Mouse (Mus musculus) spleen, adult 2 months (tissue): ENCODE measurements around the gene Auts2. TPM values are rescaled to one million over a fixed set of nuclear protein-coding genes. Genes with fewer than 3 reads are reported as not detected.

Source experiments
- DNase-seq, 2 experiments: peaks; one replicate each; pipeline versions ENCODE4 v3.0.0 to v3.0.0-alpha.2; 2012 to 2021; ENCODE audit warnings: low spot score in 2 of 2, low read depth in 1 of 2
- H3K27ac ChIP-seq: fragments of 200-500 bp; 2 replicates; pipeline ENCODE4 v1.5.1; 2012; ENCODE audit warnings: low read length, inconsistent platforms; ENCODE audit not compliant: insufficient read depth
- H3K27me3 ChIP-seq: fragments of 200-500 bp; 2 replicates; pipeline ENCODE4 v1.6.1; 2012; ENCODE audit warnings: mild to moderate bottlenecking, moderate library complexity, low read length, inconsistent platforms; ENCODE audit not compliant: control insufficient read depth, insufficient read depth
- H3K36me3 ChIP-seq: fragments of 200-500 bp; 2 replicates; pipeline ENCODE4 v1.6.1; 2012; ENCODE audit warnings: mild to moderate bottlenecking, low read length, inconsistent platforms; ENCODE audit not compliant: control insufficient read depth, insufficient read depth
- H3K4me1 ChIP-seq: fragments of 200-500 bp; 2 replicates; pipeline ENCODE4 v1.6.1; 2011; ENCODE audit warnings: inconsistent platforms; ENCODE audit not compliant: control insufficient read depth, insufficient read depth, insufficient read length
- H3K4me3 ChIP-seq: fragments of 200-500 bp; 2 replicates; pipeline ENCODE4 v1.5.1; 2011; ENCODE audit warnings: mild to moderate bottlenecking, inconsistent platforms; ENCODE audit not compliant: insufficient read depth, insufficient read length; ENCODE audit errors: extremely low read depth
- CTCF ChIP-seq: fragments of 200-500 bp; IDR thresholded peaks from 2 replicates; pipeline ENCODE4 v1.5.1; 2011; ENCODE audit warnings: mild to moderate bottlenecking, inconsistent platforms; ENCODE audit not compliant: insufficient read depth, insufficient read length, insufficient replicate concordance; ENCODE audit errors: extremely low read depth
- POLR2A ChIP-seq: fragments of 200-500 bp; IDR thresholded peaks from 2 replicates; pipeline ENCODE4 v1.6.1; 2011; ENCODE audit warnings: low read depth, low read length, inconsistent platforms
- WGBS: fragments of 180-500 bp; shearing (Covaris S2); methylation state at CpG from one replicate; pipeline ENCODE4 v1.1.7; 2018; 5-methylcytosine and 5-hydroxymethylcytosine counted together
- polyA plus RNA-seq: library from polyadenylated mRNA; depleted of rRNA; stranded (reverse); fragments of >200 nt; gene quantifications from 2 replicates; pipeline ENCODE4 v1.2.3, GENCODE M21; 2012

The Auts2 gene
- polyA plus RNA-seq, 1 experiment = 1.3 TPM

DNA sequence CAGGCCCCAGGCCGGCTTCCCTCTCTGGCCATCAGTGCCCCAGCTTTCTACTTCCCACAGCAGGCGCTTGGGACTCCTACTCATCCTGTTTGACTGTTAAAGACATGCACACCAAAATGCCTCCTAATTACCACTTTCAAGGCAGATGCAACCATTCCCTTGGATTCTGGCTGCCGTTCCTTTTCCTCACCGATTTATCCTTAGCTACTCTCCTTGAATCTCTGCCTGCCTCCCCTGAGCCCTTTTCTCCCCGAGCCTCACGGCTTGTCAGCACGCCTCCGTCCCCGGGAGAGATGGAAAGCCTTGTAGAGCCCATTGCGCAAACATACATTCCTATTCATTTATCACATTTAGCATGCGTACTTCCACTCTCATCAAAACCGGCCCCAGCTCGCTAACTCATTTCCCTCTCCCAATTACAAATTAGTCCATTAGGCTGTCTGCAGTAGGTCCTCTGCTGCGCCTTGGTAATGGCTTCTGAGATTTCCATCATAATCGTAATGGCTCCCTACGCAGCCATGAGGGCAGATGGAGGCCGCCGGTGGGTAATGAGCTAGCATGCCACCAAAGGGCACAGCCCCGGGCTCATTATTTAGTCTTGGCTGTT lies 825.7 kb downstream of the Auts2 start:
- Histone ChIP-seq H3K4me1 (no peaks in the 10 kb centered on the region), H3K36me3 (no peaks in the 10 kb centered on the region), H3K27ac (no peak overlapping the region), H3K27me3 (no peaks in the 10 kb centered on the region), H3K4me3 (no peak overlapping the region)
- DNase-seq = no peak
- 95% methylated on average over 19 of the region's 19 CpGs for WGBS
- TF ChIP-seq CTCF (no peak), POLR2A (no peak)

DNA sequence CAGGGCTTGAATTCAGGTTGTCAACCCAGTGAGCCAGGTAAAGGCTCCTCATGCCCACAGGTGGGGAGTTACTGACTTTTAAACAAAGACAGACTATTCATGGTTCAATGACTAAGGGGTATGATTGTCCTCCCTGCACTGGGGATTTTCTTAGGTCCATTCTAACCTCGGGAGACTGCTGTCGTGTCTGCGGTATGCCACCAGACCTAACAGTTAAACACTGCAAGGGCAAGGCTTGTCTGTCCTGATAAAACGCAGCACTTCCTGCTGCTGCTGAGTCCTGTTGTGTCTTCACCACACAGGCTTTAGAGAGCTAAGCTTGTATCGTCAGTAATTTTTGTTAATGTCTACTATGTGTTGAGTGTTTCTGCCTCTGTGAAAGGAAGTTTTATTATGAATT lies 828.2 kb downstream of the Auts2 start:
- no peak for TF ChIP-seq CTCF
- TF ChIP-seq POLR2A = no peak
- no peak overlapping the region for H3K27ac ChIP-seq
- no peak overlapping the region for H3K4me3 ChIP-seq
- WGBS = 79% methylated on average over 5 of the region's 5 CpGs
- H3K27me3 ChIP-seq = no peaks in the 10 kb centered on the region
- no peaks in the 10 kb centered on the region for H3K4me1 ChIP-seq
- H3K36me3 ChIP-seq = no peaks in the 10 kb centered on the region
- DNase-seq = no peak

DNA sequence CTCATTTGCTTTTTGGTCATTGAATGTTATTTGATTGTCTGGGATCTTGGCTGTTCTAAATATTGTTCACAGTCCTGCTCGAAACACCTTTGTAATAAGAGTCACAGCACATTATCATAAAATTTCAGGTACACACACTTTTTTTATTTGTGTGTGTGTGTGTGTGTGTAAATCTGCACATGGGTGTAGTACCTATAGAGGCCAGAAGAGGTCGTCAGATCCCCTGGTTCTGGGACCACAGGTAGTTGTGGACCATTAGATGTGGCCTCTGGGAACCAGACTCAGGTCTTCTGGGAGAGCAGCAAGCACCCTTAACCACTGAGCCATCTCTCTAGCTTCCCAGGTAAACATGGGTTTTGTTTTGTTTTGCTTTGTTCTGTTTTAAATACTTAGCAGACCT lies 830.7 kb downstream of the Auts2 start:
- H3K36me3 ChIP-seq = no peaks in the 10 kb centered on the region
- WGBS = 67% methylated on average over 2 of the region's 2 CpGs
- no peak for DNase-seq
- no peak overlapping the region for H3K4me3 ChIP-seq
- H3K27ac ChIP-seq = no peak overlapping the region
- no peaks in the 10 kb centered on the region for H3K4me1 ChIP-seq
- TF ChIP-seq CTCF (no peak), POLR2A (no peak)
- H3K27me3 ChIP-seq = no peaks in the 10 kb centered on the region

DNA sequence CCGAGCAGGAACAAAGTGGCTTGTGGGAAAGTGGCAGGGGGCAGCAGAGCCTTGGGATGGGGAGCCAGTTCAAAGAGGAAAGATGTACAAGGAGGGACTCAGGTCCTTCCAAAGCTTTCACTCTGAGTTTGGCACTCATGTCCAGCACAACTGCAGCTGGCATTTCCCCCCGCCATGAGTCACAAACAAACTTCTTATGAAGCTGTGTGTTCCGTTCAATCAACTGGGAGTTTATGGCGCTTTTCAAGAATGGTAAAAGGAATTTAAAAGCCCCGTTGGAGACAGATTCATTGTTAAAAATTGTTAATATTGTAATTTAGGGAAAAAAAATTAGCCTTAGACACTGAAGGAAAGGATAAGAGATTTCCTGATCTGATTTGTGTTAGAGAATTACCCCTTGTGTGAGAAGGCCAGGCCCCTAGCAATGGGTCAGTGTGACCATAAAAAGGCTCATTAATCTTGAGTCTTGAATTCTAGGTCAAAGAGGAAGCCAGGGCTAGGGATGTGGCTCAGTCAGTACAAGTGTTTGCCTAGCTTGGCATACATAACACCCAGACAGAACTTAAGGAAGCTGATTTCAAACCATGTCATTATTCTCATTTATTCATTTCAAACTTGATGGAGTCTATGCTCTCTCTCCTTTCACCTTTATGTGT lies 831.5 kb downstream of the Auts2 start:
- TF ChIP-seq CTCF = no peak
- TF ChIP-seq POLR2A = no peak
- 71% methylated on average over 5 of the region's 5 CpGs for WGBS
- no peak overlapping the region for H3K4me3 ChIP-seq
- no peak for DNase-seq
- no peaks in the 10 kb centered on the region for H3K27me3 ChIP-seq
- H3K27ac ChIP-seq = no peak overlapping the region
- H3K4me1 ChIP-seq = no peaks in the 10 kb centered on the region
- no peaks in the 10 kb centered on the region for H3K36me3 ChIP-seq

DNA sequence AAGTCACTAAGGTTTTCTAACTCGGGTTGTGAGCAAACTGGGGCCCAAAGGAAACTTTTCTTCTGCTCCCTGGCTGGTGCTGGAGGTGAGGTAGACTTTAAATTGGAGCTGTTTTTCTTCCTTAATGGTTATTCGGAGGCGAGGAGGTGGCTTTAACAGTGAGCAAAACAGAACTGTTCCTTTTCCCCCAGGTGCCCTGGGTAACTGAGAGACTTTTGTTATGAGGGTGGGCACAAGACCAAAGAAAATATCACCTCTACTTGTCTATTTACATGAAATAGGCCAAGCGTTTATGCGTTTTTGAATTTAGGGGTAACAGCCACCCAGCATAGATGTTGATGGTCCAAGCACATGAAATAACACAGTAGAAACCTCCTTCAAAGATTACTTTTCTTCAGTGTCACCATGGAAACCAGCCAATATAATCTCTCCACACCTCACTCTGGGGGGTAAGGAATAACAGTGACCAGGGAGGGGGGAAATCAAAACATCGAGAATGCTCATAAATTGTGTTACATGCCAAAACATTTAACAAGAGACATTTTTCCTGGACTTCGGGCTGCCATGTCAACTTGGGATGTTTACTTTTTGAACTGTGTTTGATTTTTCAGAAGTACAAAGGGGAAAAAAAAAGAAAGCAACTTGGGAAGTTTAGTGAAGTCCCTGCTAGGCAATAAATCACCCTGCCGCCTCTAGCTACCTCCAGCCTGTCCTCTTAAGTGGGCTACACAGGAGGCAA lies 832.2 kb downstream of the Auts2 start:
- H3K4me1 ChIP-seq = no peaks in the 10 kb centered on the region
- H3K27ac ChIP-seq = no peak overlapping the region
- no peak overlapping the region for H3K4me3 ChIP-seq
- H3K27me3 ChIP-seq = no peaks in the 10 kb centered on the region
- WGBS = 76% methylated on average over 8 of the region's 8 CpGs
- no peaks in the 10 kb centered on the region for H3K36me3 ChIP-seq
- no peak for DNase-seq
- TF ChIP-seq POLR2A (no peak), CTCF (no peak)

DNA sequence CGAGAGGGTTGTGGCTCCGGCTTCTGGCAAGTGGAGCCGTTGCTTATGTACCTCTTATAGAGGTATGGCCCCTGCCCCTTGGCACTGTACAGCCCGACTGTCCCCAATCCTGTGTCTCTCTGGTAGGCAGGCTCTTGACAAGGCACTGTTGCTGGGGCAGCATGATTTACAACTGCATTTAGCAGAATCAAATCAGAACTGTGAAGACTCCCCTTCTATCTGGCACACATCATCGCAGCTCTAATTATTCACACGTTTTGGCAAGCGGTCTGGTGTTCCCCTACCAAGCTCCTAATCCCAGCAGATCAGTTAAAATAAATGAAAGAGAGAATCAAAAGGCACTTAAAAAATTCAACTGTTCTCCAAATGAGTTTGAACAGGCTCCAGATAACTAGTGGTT lies 835.7 kb downstream of the Auts2 start:
- Histone ChIP-seq H3K4me3 (no peak overlapping the region), H3K4me1 (no peaks in the 10 kb centered on the region), H3K27ac (no peak overlapping the region), H3K27me3 (no peaks in the 10 kb centered on the region), H3K36me3 (no peaks in the 10 kb centered on the region)
- no peak for DNase-seq
- no peak for TF ChIP-seq CTCF
- TF ChIP-seq POLR2A = no peak
- WGBS = 90% methylated on average over 7 of the region's 7 CpGs

DNA sequence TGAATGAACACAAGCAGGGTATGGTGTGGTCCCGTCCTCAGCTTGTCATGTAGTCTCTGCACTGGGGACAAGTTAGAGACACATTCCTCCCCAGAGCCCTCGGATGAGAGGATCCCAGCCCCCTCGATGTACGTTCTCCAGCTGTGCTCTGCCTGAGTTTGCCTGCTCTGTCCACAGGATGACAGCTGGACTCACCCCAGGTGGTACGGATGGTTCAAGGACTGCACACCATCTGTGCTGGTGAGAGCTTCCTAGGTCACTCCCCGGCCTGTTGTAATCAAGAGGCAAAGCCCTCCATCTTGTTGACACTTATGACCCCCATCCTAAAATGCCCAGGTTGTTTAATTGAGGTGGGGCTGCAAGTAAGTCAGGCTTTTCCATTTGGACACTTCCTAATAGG lies 839.4 kb downstream of the Auts2 start:
- WGBS = 88% methylated on average over 6 of the region's 6 CpGs
- TF ChIP-seq POLR2A (no peak), CTCF (no peak)

More for the DNA sequence above, 839.4 kb downstream of the Auts2 start:
- H3K27me3 ChIP-seq = no peaks in the 10 kb centered on the region
- H3K4me3 ChIP-seq = no peak overlapping the region
- no peaks in the 10 kb centered on the region for H3K36me3 ChIP-seq
- H3K27ac ChIP-seq = no peak overlapping the region
- H3K4me1 ChIP-seq = no peaks in the 10 kb centered on the region
- DNase-seq = no peak
